Mouse (Mus musculus) cerebellum, adult 2 months (tissue): Measurements from ENCODE around the gene Pcsk2.

ENCODE experiments used
- CTCF ChIP-seq: fragments of 200-500 bp; IDR thresholded peaks from 2 replicates; pipeline ENCODE4 v1.5.1; 2011; ENCODE audit warnings: low read depth, mild to moderate bottlenecking, control low read depth, low read length, moderate library complexity, borderline replicate concordance; ENCODE audit not compliant: insufficient read depth
- POLR2A ChIP-seq: fragments of 200-500 bp; IDR thresholded peaks from 2 replicates; pipeline ENCODE4 v1.6.1; 2011; ENCODE audit warnings: low read length, control low read depth, borderline replicate concordance; ENCODE audit not compliant: insufficient read depth

- TF ChIP-seq CTCF (no peak), POLR2A (no peak)
These were observed 266.3 kb downstream of the Pcsk2 start for GRCm38 (mm10) chr2:143812262-143812661.
